Mouse (Mus musculus) bone marrow, adult 2 months (tissue): ENCODE data around the gene Usp6nl.

ENCODE experiments used
- CTCF ChIP-seq: fragments of 200-500 bp; IDR thresholded peaks from 2 replicates; pipeline ENCODE4 v1.5.1; 2011; ENCODE audit warnings: low read length, control low read depth; ENCODE audit not compliant: control insufficient read depth, insufficient read depth
- POLR2A ChIP-seq: fragments of 200-500 bp; IDR thresholded peaks from 2 replicates; pipeline ENCODE4 v1.6.1; 2011; ENCODE audit warnings: low read depth, mild to moderate bottlenecking, control low read depth, low read length, borderline replicate concordance; ENCODE audit not compliant: control insufficient read depth

- TF ChIP-seq CTCF (no peak), POLR2A (no peak)
These were observed 119.2 kb downstream of the Usp6nl start for GRCm38 (mm10) chr2:6441688-6442087.
